Mouse (Mus musculus): ENCODE results near the gene Sars2. TPM values are rescaled to one million over a fixed set of nuclear protein-coding genes. Genes with fewer than 3 reads are reported as not detected.

Gene Sars2
- polyA plus RNA-seq, 1 experiment from 2014 or later, result 23.2 TPM

- Histone ChIP-seq H3K9ac (no peak overlapping the region), H3K4me2 (no peak overlapping the region), H3K4me1 (replicated peaks) (peaks cover 12% of the 10 kb centered on the region; the same call in 1 of the 2 replicates), H3K27me3 (replicated peaks) (no peaks in the 10 kb centered on the region), H3K36me3 (no peaks in the 10 kb centered on the region), H3K4me3 (no peak overlapping the region), H3K27ac (ENCODE audit: poor library complexity, severe bottlenecking) (no peak overlapping the region), H3K9me3 (replicated peaks) (no peaks in the 10 kb centered on the region)
- ATAC-seq (ENCODE audit: insufficient number of reproducible peaks, low FRiP score), result no peak
- 28% methylated on average over 2 of the region's 2 CpGs for WGBS
These were observed 52.0 kb downstream of the Sars2 start for GRCm38 (mm10) chr7:28793834-28794233.

GRCm38 (mm10) chr7:28794496-28794895 is 52.7 kb downstream of the Sars2 start:
- no peak overlapping the region for H3K9ac ChIP-seq
- H3K4me3 ChIP-seq, result no peak overlapping the region
- H3K27ac ChIP-seq (ENCODE audit: poor library complexity, severe bottlenecking), result no peak overlapping the region
- peaks cover 8% of the 10 kb centered on the region; the same call in 1 of the 2 replicates for H3K4me1 ChIP-seq (replicated peaks)
- no peaks in the 10 kb centered on the region for H3K27me3 ChIP-seq (replicated peaks)
- no peak overlapping the region for H3K4me2 ChIP-seq
- no peak for ATAC-seq (ENCODE audit: insufficient number of reproducible peaks, low FRiP score)
- 72% methylated on average over 3 of the region's 3 CpGs for WGBS
- H3K9me3 ChIP-seq (replicated peaks), result no peaks in the 10 kb centered on the region
- no peaks in the 10 kb centered on the region for H3K36me3 ChIP-seq

GRCm38 (mm10) chr7:28795832-28796231 is 54.0 kb downstream of the Sars2 start:
- H3K4me1 ChIP-seq (replicated peaks), result peaks cover 8% of the 10 kb centered on the region; the same call in 1 of the 2 replicates
- no peaks in the 10 kb centered on the region for H3K27me3 ChIP-seq (replicated peaks)
- H3K4me2 ChIP-seq, result peak overlapping the region; percentile 57
- H3K9me3 ChIP-seq (replicated peaks), result no peaks in the 10 kb centered on the region
- 64% methylated on average over 15 of the region's 15 CpGs for WGBS
- H3K36me3 ChIP-seq, result no peaks in the 10 kb centered on the region
- peak overlapping the region; percentile 5; the same call in 1 of the 2 replicates for H3K9ac ChIP-seq
- H3K27ac ChIP-seq (ENCODE audit: poor library complexity, severe bottlenecking), result no peak overlapping the region
- no peak for ATAC-seq (ENCODE audit: insufficient number of reproducible peaks, low FRiP score)
- H3K4me3 ChIP-seq, result no peak overlapping the region

- Histone ChIP-seq H3K4me3 (peak overlapping the region; percentile 22), H3K36me3 (no peaks in the 10 kb centered on the region), H3K9ac (peak overlapping the region; percentile 52), H3K4me1 (replicated peaks) (peaks cover 12% of the 10 kb centered on the region), H3K4me2 (peak overlapping the region; percentile 57), H3K27ac (ENCODE audit: poor library complexity, severe bottlenecking) (no peak overlapping the region), H3K9me3 (replicated peaks) (no peaks in the 10 kb centered on the region), H3K27me3 (replicated peaks) (no peaks in the 10 kb centered on the region)
- 10% methylated on average over 32 of the region's 32 CpGs for WGBS
- ATAC-seq (ENCODE audit: insufficient number of reproducible peaks, low FRiP score), result peak; percentile 67; the same call in 1 of the 2 replicates
These were observed 54.8 kb downstream of the Sars2 start for GRCm38 (mm10) chr7:28796562-28796975.

GRCm38 (mm10) chr7:28799994-28800393 is 58.2 kb downstream of the Sars2 start:
- Histone ChIP-seq H3K9me3 (replicated peaks) (no peaks in the 10 kb centered on the region), H3K27ac (ENCODE audit: poor library complexity, severe bottlenecking) (no peak overlapping the region), H3K36me3 (no peaks in the 10 kb centered on the region), H3K4me1 (replicated peaks) (peaks cover 39% of the 10 kb centered on the region), H3K9ac (no peak overlapping the region), H3K4me3 (no peak overlapping the region), H3K4me2 (no peak overlapping the region), H3K27me3 (replicated peaks) (no peaks in the 10 kb centered on the region)
- ATAC-seq (ENCODE audit: insufficient number of reproducible peaks, low FRiP score), result no peak
- 89% methylated on average over 9 of the region's 9 CpGs for WGBS

GRCm38 (mm10) chr7:28801451-28801850 is 59.7 kb downstream of the Sars2 start:
- Histone ChIP-seq H3K4me2 (no peak overlapping the region), H3K36me3 (no peaks in the 10 kb centered on the region), H3K4me3 (no peak overlapping the region), H3K27me3 (replicated peaks) (no peaks in the 10 kb centered on the region), H3K27ac (ENCODE audit: poor library complexity, severe bottlenecking) (peak overlapping the region; percentile 87), H3K4me1 (replicated peaks) (peaks cover 37% of the 10 kb centered on the region), H3K9me3 (replicated peaks) (no peaks in the 10 kb centered on the region), H3K9ac (no peak overlapping the region)
- no peak for ATAC-seq (ENCODE audit: insufficient number of reproducible peaks, low FRiP score)
- 67% methylated on average over 3 of the region's 3 CpGs for WGBS

GRCm38 (mm10) chr7:28801901-28802670 is 60.3 kb downstream of the Sars2 start:
- peak; percentile 33; the same call in 1 of the 2 replicates for ATAC-seq (ENCODE audit: insufficient number of reproducible peaks, low FRiP score)
- H3K9ac ChIP-seq, result peak overlapping the region; percentile 44; the same call in 1 of the 2 replicates
- no peaks in the 10 kb centered on the region for H3K36me3 ChIP-seq
- peak overlapping the region; percentile 87 for H3K27ac ChIP-seq (ENCODE audit: poor library complexity, severe bottlenecking)
- no peaks in the 10 kb centered on the region for H3K27me3 ChIP-seq (replicated peaks)
- 30% methylated on average over 10 of the region's 10 CpGs for WGBS
- H3K4me2 ChIP-seq, result peak overlapping the region; percentile 28
- peaks cover 31% of the 10 kb centered on the region for H3K4me1 ChIP-seq (replicated peaks)
- H3K9me3 ChIP-seq (replicated peaks), result no peaks in the 10 kb centered on the region
- no peak overlapping the region for H3K4me3 ChIP-seq

- H3K4me1 ChIP-seq (replicated peaks), result peaks cover 36% of the 10 kb centered on the region
- H3K9me3 ChIP-seq (replicated peaks), result no peaks in the 10 kb centered on the region
- H3K27me3 ChIP-seq (replicated peaks), result no peaks in the 10 kb centered on the region
- H3K9ac ChIP-seq, result peak overlapping the region; percentile 50
- peak overlapping the region; percentile 87 for H3K27ac ChIP-seq (ENCODE audit: poor library complexity, severe bottlenecking)
- no peaks in the 10 kb centered on the region for H3K36me3 ChIP-seq
- no peak overlapping the region for H3K4me3 ChIP-seq
- H3K4me2 ChIP-seq, result peak overlapping the region; percentile 28
- peak; percentile 82 for ATAC-seq (ENCODE audit: insufficient number of reproducible peaks, low FRiP score)
- WGBS, result 5% methylated on average over 10 of the region's 10 CpGs
These were observed 61.2 kb downstream of the Sars2 start for GRCm38 (mm10) chr7:28802846-28803588.

Other genes with a start within 250 kb of the Sars2 start
- gene Ifnl2, start 231.5 kb upstream of the Sars2 start, polyA plus RNA-seq (2016; fragmentation: Nextera tagmentation; extraction: Ambion mirVana), result not detected in 2 replicates
- gene Ifnl3, start 219.2 kb upstream of the Sars2 start, polyA plus RNA-seq (2016; fragmentation: Nextera tagmentation; extraction: Ambion mirVana), result not detected in 2 replicates
- gene Sycn, start 201.1 kb upstream of the Sars2 start, polyA plus RNA-seq (2016; fragmentation: Nextera tagmentation; extraction: Ambion mirVana), result not detected in 2 replicates
- not detected in 2 replicates for gene Nccrp1, start 194.7 kb upstream of the Sars2 start, polyA plus RNA-seq (2016; fragmentation: Nextera tagmentation; extraction: Ambion mirVana)
- 29.0 and 29.5 TPM in 2 replicates for gene Samd4b, start 143.8 kb upstream of the Sars2 start, polyA plus RNA-seq (2016; fragmentation: Nextera tagmentation; extraction: Ambion mirVana)
- 32.7 TPM in 2 replicates for gene Pak4, start 143.8 kb upstream of the Sars2 start, polyA plus RNA-seq (2016; fragmentation: Nextera tagmentation; extraction: Ambion mirVana)
- not detected in 2 replicates for gene Acp7, start 110.7 kb upstream of the Sars2 start, polyA plus RNA-seq (2016; fragmentation: Nextera tagmentation; extraction: Ambion mirVana)
- gene Fbxo27, start 49.1 kb upstream of the Sars2 start, polyA plus RNA-seq (2016; fragmentation: Nextera tagmentation; extraction: Ambion mirVana), result 3.4 and 4.7 TPM in 2 replicates
- 9.9 and 10.4 TPM in 2 replicates for gene Fbxo17, start 25.2 kb upstream of the Sars2 start, polyA plus RNA-seq (2016; fragmentation: Nextera tagmentation; extraction: Ambion mirVana)
- 116 TPM in 2 replicates for gene Mrps12, start 172 bp upstream of the Sars2 start, polyA plus RNA-seq (2016; fragmentation: Nextera tagmentation; extraction: Ambion mirVana)
- gene Ccer2, start 14.2 kb downstream of the Sars2 start, polyA plus RNA-seq (2016; fragmentation: Nextera tagmentation; extraction: Ambion mirVana), result not detected in 2 replicates
- 46.6 and 49.0 TPM in 2 replicates for gene Sirt2, start 24.7 kb downstream of the Sars2 start, polyA plus RNA-seq (2016; fragmentation: Nextera tagmentation; extraction: Ambion mirVana)
- 30.0 and 32.1 TPM in 2 replicates for gene Nfkbib, start 25.5 kb downstream of the Sars2 start, polyA plus RNA-seq (2016; fragmentation: Nextera tagmentation; extraction: Ambion mirVana)
- 2.7 and 2.8 TPM in 2 replicates for gene Rinl, start 47.0 kb downstream of the Sars2 start, polyA plus RNA-seq (2016; fragmentation: Nextera tagmentation; extraction: Ambion mirVana)
- 218 and 232 TPM in 2 replicates for gene Hnrnpl, start 66.5 kb downstream of the Sars2 start, polyA plus RNA-seq (2016; fragmentation: Nextera tagmentation; extraction: Ambion mirVana)
- gene Ech1, start 83.2 kb downstream of the Sars2 start, polyA plus RNA-seq (2016; fragmentation: Nextera tagmentation; extraction: Ambion mirVana), result 137 and 142 TPM in 2 replicates
- 4.2 and 4.4 TPM in 2 replicates for gene Lgals4, start 91.9 kb downstream of the Sars2 start, polyA plus RNA-seq (2016; fragmentation: Nextera tagmentation; extraction: Ambion mirVana)
- 1.1 and 1.3 TPM in 2 replicates for gene Lgals7, start 121.9 kb downstream of the Sars2 start, polyA plus RNA-seq (2016; fragmentation: Nextera tagmentation; extraction: Ambion mirVana)
- 0.17 and 0.27 TPM in 2 replicates for gene Capn12, start 139.4 kb downstream of the Sars2 start, polyA plus RNA-seq (2016; fragmentation: Nextera tagmentation; extraction: Ambion mirVana)
- gene Actn4, start 220.3 kb downstream of the Sars2 start, polyA plus RNA-seq (2016; fragmentation: Nextera tagmentation; extraction: Ambion mirVana), result 317 and 318 TPM in 2 replicates
- 254 and 255 TPM in 2 replicates for gene Eif3k, start 239.9 kb downstream of the Sars2 start, polyA plus RNA-seq (2016; fragmentation: Nextera tagmentation; extraction: Ambion mirVana)
- gene Map4k1, start 240.1 kb downstream of the Sars2 start, polyA plus RNA-seq (2016; fragmentation: Nextera tagmentation; extraction: Ambion mirVana), result 5.8 and 6.5 TPM in 2 replicates

Measured in heart, embryonic 12.5 days (tissue).